Mouse (Mus musculus) splenic B cell, adult 2 months (primary cell): ENCODE measurements at regions not wholly inside any gene's neighbourhood (a gene's known extent, or its start where the extent isn't known, plus 50 kb on each side); places are given as distances from the start of the nearest gene placed in this dataset.

Experiments used
- DNase-seq: peaks from one replicate; pipeline ENCODE4 v3.0.0-alpha.2; 2011; ENCODE audit warnings: low read depth, low spot score
- H3K27me3 ChIP-seq: 2 replicates; pipeline ENCODE4 v1.6.1; 2012; ENCODE audit warnings: mild to moderate bottlenecking, low read length, moderate library complexity, mixed read lengths; ENCODE audit not compliant: control insufficient read depth, poor library complexity, insufficient read depth, severe bottlenecking
- H3K36me3 ChIP-seq: 2 replicates; pipeline ENCODE4 v1.6.1; 2012; ENCODE audit warnings: mild to moderate bottlenecking, low read length, moderate library complexity, mixed read lengths; ENCODE audit not compliant: control insufficient read depth, poor library complexity, insufficient read depth, severe bottlenecking

GRCm38 (mm10) chr9:84350223-84350622 lies 425.3 kb downstream of the Bckdhb start:
- no peaks in the 10 kb centered on the region for H3K36me3 ChIP-seq
- DNase-seq = no peak
- H3K27me3 ChIP-seq = no peaks in the 10 kb centered on the region

- no peak for DNase-seq
- H3K27me3 ChIP-seq = no peaks in the 10 kb centered on the region
- H3K36me3 ChIP-seq = no peaks in the 10 kb centered on the region
Measured at GRCm38 (mm10) chr9:84354409-84354808, 429.5 kb downstream of the Bckdhb start.

- DNase-seq = no peak
- Histone ChIP-seq H3K36me3 (no peaks in the 10 kb centered on the region), H3K27me3 (no peaks in the 10 kb centered on the region)
Measured at GRCm38 (mm10) chr9:84356167-84356566, 431.2 kb downstream of the Bckdhb start.

GRCm38 (mm10) chr9:84359879-84360278 lies 434.9 kb downstream of the Bckdhb start:
- no peak for DNase-seq
- no peaks in the 10 kb centered on the region for H3K27me3 ChIP-seq
- H3K36me3 ChIP-seq = no peaks in the 10 kb centered on the region

GRCm38 (mm10) chr9:84360484-84360883 lies 435.5 kb downstream of the Bckdhb start:
- Histone ChIP-seq H3K27me3 (no peaks in the 10 kb centered on the region), H3K36me3 (no peaks in the 10 kb centered on the region)
- DNase-seq = no peak

GRCm38 (mm10) chr9:84363478-84363877 lies 438.5 kb downstream of the Bckdhb start:
- Histone ChIP-seq H3K27me3 (no peaks in the 10 kb centered on the region), H3K36me3 (no peaks in the 10 kb centered on the region)
- no peak for DNase-seq

- Histone ChIP-seq H3K36me3 (no peaks in the 10 kb centered on the region), H3K27me3 (no peaks in the 10 kb centered on the region)
- DNase-seq = no peak
Measured at GRCm38 (mm10) chr9:84369200-84369599, 444.3 kb downstream of the Bckdhb start.

GRCm38 (mm10) chr9:84370260-84370659 lies 445.3 kb downstream of the Bckdhb start:
- no peaks in the 10 kb centered on the region for H3K27me3 ChIP-seq

GRCm38 (mm10) chr9:84375746-84376145 lies 450.8 kb downstream of the Bckdhb start:
- Histone ChIP-seq H3K36me3 (no peaks in the 10 kb centered on the region), H3K27me3 (no peaks in the 10 kb centered on the region)
- DNase-seq = no peak

More at GRCm38 (mm10) chr9:84370260-84370659, 445.3 kb downstream of the Bckdhb start:
- no peaks in the 10 kb centered on the region for H3K36me3 ChIP-seq
- no peak for DNase-seq

GRCm38 (mm10) chr9:84376621-84377020 lies 451.7 kb downstream of the Bckdhb start:
- H3K27me3 ChIP-seq = no peaks in the 10 kb centered on the region
- no peaks in the 10 kb centered on the region for H3K36me3 ChIP-seq
- DNase-seq = no peak

GRCm38 (mm10) chr9:84381942-84382341 lies 457.0 kb downstream of the Bckdhb start:
- Histone ChIP-seq H3K36me3 (no peaks in the 10 kb centered on the region), H3K27me3 (no peaks in the 10 kb centered on the region)
- DNase-seq = no peak

- no peak for DNase-seq
- Histone ChIP-seq H3K27me3 (no peaks in the 10 kb centered on the region), H3K36me3 (no peaks in the 10 kb centered on the region)
Measured at GRCm38 (mm10) chr9:84389831-84390230, 464.9 kb downstream of the Bckdhb start.

GRCm38 (mm10) chr9:84394536-84395314 lies 469.8 kb downstream of the Bckdhb start:
- no peaks in the 10 kb centered on the region for H3K27me3 ChIP-seq
- no peaks in the 10 kb centered on the region for H3K36me3 ChIP-seq
- DNase-seq = no peak

- no peak for DNase-seq
- H3K27me3 ChIP-seq = no peaks in the 10 kb centered on the region
- H3K36me3 ChIP-seq = no peaks in the 10 kb centered on the region
Measured at GRCm38 (mm10) chr9:84399481-84399880, 474.5 kb downstream of the Bckdhb start.

- no peak for DNase-seq
- H3K27me3 ChIP-seq = no peaks in the 10 kb centered on the region
Measured at GRCm38 (mm10) chr9:84408260-84409203, 483.6 kb downstream of the Bckdhb start.

More at GRCm38 (mm10) chr9:84408260-84409203, 483.6 kb downstream of the Bckdhb start:
- no peaks in the 10 kb centered on the region for H3K36me3 ChIP-seq
